Mouse (Mus musculus) gastrocnemius, postnatal 36 days (tissue): ENCODE data around the gene Frmd4b. TPM values are rescaled to one million over a fixed set of nuclear protein-coding genes. Genes with fewer than 3 reads are reported as not detected.

Experiments
- DNase-seq, 2 experiments: peaks; one replicate each; pipeline ENCODE4 v3.0.0; 2022
- intact Hi-C: fragments of 180-260 bp; cut with DNase I; formaldehyde crosslinking; loops from one replicate; pipeline ENCODE4 v1.15.1; 2025
- long read RNA-seq, 2 experiments: library from polyadenylated mRNA; stranded (forward); transcript quantifications; one replicate each; pipeline ENCODE4 v2.0.0; 2021
- total RNA-seq, 2 experiments: library from RNA; stranded (reverse); gene quantifications; 2 replicates each; pipeline ENCODE4 v1.2.3; 2021

Frmd4b gene
- total RNA-seq: 1 to 10 TPM; 5.6 to 6.4 TPM
- long read RNA-seq, experiment 1, full-length matches to known transcripts: 2 of 2 reads
- long read RNA-seq, experiment 1, partial matches to known transcripts: 0 of 2 reads
- long read RNA-seq, experiment 1, other reads (novel, unspliced or antisense): 0 of 2 reads
- long read RNA-seq, experiment 2, partial matches to known transcripts: 1 of 3 reads
- long read RNA-seq, experiment 2, other reads (novel, unspliced or antisense): 2 of 3 reads

DNA sequence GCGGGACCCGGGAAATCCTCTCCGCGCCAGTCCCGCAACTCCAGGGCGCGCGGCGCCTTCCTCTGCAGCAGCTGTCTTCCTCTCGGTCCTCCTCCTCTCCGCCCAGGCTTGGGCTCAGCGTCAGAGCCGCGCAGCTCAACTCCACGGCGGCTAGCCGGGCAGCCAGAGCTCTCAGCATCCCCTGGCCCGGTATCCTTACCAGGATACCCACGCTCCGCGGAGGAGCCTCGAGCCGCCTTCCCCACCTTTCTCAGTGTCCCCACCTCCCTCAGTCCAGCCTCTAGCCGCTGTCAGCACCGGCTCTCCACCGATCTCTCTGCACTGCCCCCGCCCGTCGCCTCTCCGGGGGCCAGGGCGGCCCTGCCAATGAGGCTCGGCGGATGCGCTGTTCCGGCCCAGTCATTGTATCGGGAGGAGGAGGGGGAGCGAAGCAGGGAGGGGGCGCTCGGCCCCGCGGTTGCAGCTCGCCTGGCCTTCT, at the start of gene Frmd4b:
TSS of gene Frmd4b (minus strand) at position 276 of the 478 bp plus-strand sequence.
- DNase-seq: peak; percentile 34 to 44
- intact Hi-C loops: no loop called here

DNA sequence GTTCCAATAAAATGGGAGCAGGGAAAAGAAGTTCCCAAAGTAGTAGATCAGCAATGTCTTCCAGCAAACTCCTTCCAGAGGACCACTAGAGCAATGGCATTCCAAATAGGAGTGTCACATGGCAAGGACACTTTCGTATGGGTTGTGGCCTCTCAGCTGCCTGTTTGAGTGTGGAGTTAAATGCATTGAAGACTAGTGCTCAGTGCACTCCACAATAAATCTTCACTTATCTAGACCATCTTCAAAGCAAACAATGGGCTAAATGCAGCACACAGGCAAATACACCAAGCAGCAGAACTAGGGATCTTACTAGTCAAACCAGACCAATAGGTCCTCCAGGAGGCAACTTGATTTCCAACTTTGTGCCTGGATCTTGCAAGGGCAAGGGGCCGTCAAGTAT, 49.1 kb upstream of the Frmd4b start:
- no peak for DNase-seq
- intact Hi-C loops: no loop called here

DNA sequence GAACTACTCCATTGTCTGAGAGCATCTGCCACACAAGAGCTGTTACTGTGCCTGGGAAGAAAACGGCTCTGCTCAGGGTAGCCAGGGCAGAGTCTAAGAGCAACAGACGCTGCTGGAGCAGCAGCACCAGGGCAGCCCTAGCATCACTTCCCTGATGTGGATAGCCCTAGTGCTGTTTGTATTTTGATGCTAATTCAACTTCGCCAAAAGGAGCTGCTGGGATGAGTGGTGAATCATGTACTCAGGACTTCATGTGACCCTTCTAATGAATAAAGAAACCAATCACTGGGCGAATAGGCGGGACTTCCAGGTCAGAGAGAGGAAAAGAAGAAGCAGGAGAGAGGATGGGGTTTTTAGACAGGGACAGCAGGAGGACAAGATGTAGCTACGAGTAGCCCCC, 41.6 kb upstream of the Frmd4b start:
- no peak for DNase-seq
- intact Hi-C loops: no loop called here

DNA sequence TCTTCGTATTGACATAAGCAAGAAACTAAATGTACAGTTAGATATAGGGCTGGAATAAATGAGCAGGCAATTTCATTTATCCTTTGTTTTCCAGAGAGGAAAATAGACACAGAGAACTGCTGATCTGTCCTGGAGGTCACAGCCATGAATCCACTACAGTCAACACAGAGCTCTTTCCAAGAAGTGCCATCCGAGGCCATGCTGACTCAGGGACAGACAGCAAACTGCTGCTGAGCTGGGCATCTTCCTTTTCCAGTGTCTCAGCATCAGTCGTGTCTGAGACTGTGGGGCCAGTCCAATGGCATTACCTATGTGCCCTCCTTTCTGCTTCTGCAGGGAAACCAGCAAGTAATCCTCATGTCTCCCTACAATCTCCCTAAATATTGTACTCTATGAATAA, 38.6 kb upstream of the Frmd4b start:
- intact Hi-C loops: no loop called here
- DNase-seq: no peak

GRCm38 (mm10) chr6:97647501-97647900, 30.2 kb upstream of the Frmd4b start:
- intact Hi-C loops: no loop called here
- no peak for DNase-seq

- no peak for DNase-seq
- intact Hi-C loops: no loop called here
Measured at GRCm38 (mm10) chr6:97623330-97623729, 6.0 kb upstream of the Frmd4b start.

GRCm38 (mm10) chr6:97622236-97622635, 4.9 kb upstream of the Frmd4b start:
- intact Hi-C loops: no loop called here
- no peak for DNase-seq

GRCm38 (mm10) chr6:97617774-97618173, 433 bp upstream of the Frmd4b start:
- no peak for DNase-seq
- intact Hi-C loops: loop anchor here (2.0 kb wide), 1 partner anchor 57 kb away; no protein-coding TSS in a partner anchor

- intact Hi-C loops: no loop called here
- DNase-seq: peak; percentile 22 to 23
Measured at GRCm38 (mm10) chr6:97616658-97617265, 579 bp downstream of the Frmd4b start.

- intact Hi-C loops: no loop called here
- DNase-seq: peak in 1 of 2 experiments; percentile 16
Measured at GRCm38 (mm10) chr6:97615901-97616461, 1.4 kb downstream of the Frmd4b start.

DNA sequence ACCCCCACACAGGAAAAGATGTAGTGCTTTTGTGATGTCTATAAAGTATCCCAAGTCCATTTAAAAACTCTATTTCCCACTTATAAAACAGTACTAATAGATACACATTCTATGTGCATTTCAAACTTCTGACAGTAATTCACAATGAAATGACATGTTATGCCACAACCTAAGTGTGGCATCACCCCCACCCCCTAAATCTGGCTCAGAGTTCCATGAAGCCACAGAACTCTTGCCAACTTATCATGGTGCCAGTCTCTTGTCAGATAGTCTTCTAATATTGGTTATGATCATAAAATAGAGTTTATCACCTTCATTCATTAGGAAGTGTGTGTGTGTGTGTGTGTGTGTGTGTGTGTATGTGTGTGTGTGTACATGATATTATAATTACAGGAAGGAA, 3.2 kb downstream of the Frmd4b start:
- intact Hi-C loops: no loop called here
- DNase-seq: no peak

GRCm38 (mm10) chr6:97612861-97613260, 4.5 kb downstream of the Frmd4b start:
- no peak for DNase-seq
- intact Hi-C loops: no loop called here

GRCm38 (mm10) chr6:97610051-97610450, 7.3 kb downstream of the Frmd4b start:
- DNase-seq: no peak
- intact Hi-C loops: no loop called here

GRCm38 (mm10) chr6:97607646-97608045, 9.7 kb downstream of the Frmd4b start:
- DNase-seq: no peak
- intact Hi-C loops: no loop called here

DNA sequence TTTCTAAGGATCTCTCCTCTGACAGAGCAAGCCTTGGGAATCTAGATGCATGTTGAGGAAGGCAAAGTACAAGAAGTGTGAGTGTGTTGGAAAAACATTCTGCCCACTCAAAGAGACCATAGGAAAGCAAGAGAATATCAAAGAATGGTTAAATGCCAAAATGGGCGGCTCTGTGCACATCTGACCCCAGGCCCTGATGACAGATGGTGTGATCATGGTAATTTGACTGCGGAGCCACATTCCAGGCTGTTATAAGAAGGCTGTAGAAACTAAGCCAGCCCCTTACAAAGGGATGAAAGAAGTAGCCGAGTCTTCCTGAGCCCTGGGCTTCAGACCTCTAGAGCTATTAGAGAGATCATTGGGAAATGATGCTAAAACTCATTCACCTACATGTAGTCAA, 22.1 kb downstream of the Frmd4b start:
- intact Hi-C loops: no loop called here
- no peak for DNase-seq

DNA sequence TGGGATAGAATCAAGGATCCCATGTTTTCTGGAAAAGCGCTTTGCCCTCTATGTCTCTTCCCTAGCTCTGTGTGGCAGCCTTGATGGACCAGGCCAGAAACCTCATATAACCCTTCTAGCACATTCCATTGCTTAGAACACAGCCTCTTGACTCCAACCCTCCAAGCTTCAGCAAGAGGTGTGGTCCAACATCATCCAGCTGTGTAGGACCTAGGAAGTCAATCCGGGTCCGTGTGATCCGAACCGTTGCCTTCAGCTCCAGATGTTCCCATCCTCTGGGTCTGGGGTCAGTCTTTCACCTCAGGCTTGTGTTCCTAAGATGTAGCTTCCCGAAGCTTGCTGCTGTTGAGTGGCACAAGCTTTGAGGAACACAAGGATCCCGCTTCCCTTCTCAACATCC, 22.8 kb downstream of the Frmd4b start:
- no peak for DNase-seq
- intact Hi-C loops: no loop called here

DNA sequence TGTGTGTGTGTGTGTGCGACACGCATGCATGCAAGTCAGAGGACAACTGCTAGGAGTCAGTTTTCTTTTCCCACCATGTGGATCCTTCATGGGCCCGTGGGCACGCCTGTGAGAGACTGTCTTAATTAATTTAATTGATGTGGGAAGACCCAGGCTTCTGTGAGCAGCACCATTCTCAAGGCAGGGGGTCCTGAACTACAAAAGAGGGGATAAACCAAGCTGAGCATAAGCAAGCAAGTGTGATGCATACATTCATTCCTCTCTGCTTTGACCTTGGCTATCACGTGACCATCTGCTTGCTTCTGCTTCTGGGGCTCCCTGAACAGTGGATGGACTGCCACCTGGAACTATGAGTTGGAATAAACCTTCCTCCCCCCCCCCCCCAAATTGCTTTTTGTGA, 27.1 kb downstream of the Frmd4b start:
- DNase-seq: no peak
- intact Hi-C loops: no loop called here

- no peak for DNase-seq
- intact Hi-C loops: no loop called here
Measured at GRCm38 (mm10) chr6:97589581-97589980, 27.8 kb downstream of the Frmd4b start.

GRCm38 (mm10) chr6:97589031-97589430, 28.3 kb downstream of the Frmd4b start:
- no peak for DNase-seq
- intact Hi-C loops: no loop called here

DNA sequence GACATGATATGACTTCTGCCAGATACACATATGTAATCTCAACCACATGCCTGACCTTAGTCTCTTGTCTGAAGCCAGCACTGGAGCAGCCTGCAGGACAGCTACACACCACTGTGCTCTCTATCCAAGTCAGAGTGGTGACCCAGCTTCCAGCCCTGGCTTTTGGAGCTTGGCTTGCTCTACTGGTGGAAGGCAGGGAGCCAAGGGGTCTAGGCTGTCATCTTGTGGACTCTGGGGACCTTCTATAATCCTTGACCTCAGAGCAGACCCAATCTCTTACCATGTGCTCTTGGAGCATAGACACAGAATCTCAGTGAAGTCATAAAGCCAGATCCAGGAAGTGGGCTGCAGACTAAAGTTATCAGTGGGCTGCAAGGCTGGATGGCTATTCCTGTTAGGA, 30.7 kb downstream of the Frmd4b start:
- intact Hi-C loops: no loop called here
- DNase-seq: no peak

DNA sequence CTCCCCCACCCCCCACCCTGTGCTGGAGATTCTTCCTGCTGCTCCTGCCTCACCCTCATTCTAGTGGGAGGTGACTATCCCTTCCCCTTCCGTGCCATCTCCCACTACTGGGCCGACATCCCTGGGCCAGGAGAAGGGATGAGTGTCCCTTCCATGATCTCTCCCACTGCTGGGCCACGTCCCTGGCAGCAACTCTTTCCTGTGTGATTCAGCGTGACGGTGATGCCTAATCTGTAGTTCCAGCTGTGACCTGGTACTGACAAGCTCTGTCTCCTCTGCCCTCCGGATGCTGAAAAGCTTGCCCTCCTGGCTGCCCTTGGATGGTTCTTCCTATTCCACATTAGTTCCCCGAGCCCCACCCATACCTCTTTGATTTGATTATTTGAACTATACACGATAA, 31.3 kb downstream of the Frmd4b start:
- intact Hi-C loops: no loop called here
- DNase-seq: no peak

GRCm38 (mm10) chr6:97582748-97583147, 34.6 kb downstream of the Frmd4b start:
- no peak for DNase-seq
- intact Hi-C loops: no loop called here
